Mouse (Mus musculus): ENCODE measurements around the gene Col6a5.

Col6a5 gene

GRCm38 (mm10) chr9:105960533-105960932 lies at the start of gene Col6a5:
Col6a5 (minus strand) TSS chr9:105960643.
- DNase-seq = peak; percentile 1

DNA sequence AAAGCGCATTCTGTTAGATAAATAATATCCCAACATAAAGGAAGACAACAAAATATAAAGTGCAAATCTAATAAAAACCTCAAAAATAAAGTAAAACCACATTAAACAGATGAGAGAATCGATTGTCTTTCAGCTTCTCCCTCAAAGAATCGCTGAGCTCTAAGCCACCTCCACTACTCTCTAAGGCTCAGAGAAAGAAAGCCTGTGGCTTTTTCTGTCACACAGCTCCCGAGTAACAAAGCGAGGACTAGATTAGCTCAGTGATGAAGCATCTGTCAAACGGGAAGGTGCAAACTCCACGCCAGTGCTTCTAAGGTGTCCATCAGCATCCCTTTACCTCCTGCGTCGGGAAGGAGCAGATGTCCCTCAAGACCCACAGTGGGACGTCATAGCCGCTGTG lies 37.5 kb upstream of the Col6a5 start:
- DNase-seq = no peak

- DNase-seq = no peak
These were observed 32.0 kb upstream of the Col6a5 start for GRCm38 (mm10) chr9:105992425-105992824.

GRCm38 (mm10) chr9:105990099-105990498 lies 29.7 kb upstream of the Col6a5 start:
- DNase-seq = no peak

DNA sequence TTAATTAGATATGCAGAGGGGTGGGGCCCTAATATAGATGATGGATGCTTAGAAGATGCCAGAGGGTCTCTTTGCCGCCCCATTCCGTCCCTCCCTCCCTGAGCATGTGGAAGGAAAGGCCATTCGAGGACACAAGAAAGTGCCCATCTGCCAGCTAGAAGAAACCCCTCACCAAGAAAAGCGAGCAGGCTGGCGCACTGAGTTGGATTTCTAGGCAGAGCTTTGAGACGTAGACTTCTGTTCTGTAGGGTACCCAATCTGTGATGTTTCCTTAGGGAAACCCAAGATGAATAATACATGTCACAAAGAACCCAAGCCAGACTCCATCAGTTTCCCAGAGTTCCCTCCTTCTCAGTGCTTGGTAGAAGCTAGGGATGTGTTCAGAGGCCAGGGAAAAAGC lies 29.0 kb upstream of the Col6a5 start:
- DNase-seq = no peak

DNA sequence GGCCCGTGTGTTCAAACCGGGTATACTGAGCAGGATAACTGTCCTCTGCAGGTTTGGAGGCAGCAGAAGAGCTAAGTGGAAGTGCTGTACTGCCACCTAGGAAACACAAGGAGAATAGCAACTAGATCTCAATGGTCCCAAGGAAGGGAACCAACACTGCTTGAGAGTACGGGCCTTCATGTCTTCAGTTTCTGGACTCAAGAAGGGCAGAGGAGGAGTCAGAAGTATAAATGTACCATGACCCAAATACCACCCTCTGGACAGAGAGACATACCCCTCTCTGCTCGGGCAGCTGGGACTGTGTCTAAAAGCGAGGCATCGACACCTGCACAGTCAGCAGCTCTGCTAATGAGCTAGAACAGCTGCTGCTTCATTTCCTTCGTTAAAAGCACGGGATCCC lies 27.7 kb upstream of the Col6a5 start:
- DNase-seq = no peak

DNA sequence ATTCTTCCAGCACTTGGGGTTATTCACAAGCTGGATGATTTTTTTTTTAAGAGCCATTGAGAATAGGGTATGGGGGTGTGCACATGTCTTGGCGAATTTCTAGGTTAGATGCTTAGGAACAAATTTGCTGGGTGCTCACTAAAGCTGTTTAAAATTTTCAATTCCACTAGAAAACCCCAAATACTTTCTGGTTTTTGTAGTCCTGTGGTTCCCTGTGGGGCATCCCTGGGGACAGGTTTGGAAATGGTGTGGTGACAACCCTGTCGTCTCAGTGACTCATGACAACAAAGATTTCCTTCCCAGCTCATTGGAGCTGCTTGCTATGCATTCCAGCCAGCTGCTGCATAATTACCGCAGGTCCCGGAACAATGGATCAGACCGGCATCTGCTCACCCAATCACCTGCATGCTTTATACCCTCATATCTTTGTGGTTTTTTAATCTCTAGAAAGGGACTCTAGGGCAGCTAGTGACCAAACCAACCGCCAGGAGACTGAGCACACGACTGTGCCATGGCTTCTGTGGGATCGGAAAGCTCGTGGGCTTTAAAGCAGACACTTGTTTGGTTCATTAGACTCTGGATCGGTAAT lies 24.6 kb upstream of the Col6a5 start:
- no peak for DNase-seq

DNA sequence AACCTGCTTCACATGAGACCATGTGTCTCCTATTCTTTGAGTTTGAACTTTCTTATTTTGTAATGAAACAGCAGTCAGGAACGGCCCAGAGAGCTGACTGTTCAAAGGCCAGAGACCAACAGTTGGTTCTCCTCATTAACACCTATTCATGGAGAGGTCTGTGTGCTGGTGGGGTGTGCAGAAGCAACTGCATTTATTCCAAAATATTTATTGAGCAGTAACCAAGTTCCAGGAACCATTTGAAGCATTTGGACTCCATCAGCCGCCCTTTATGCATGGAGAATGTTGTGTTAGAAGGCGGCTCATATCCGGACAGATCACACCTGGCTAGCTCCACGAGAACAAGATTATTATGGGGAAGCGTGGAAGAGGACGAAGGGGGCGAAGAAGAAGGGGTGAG lies 18.0 kb upstream of the Col6a5 start:
- no peak for DNase-seq

GRCm38 (mm10) chr9:105976871-105977270 lies 16.4 kb upstream of the Col6a5 start:
- no peak for DNase-seq

DNA sequence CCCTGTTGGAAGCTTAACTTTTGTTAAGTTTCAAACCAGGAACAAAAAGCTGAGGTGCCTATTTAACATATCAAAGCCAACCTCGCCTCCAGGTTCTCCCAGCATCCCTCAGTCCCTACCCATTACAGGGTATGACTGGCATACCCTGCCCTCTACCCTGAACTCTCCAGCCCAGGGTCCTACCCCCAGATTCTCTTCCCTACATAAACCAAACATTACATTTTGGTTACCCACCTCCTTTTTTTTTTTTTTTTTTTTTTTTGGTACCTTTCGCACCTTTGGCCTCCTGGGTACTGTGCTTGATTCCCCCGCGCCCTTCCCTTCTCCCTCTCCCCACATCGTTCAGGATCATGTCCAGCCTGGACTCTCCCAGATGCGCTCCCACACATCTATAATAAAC lies 15.9 kb upstream of the Col6a5 start:
- DNase-seq = no peak

- DNase-seq = no peak
These were observed 13.3 kb upstream of the Col6a5 start for GRCm38 (mm10) chr9:105973736-105974135.

DNA sequence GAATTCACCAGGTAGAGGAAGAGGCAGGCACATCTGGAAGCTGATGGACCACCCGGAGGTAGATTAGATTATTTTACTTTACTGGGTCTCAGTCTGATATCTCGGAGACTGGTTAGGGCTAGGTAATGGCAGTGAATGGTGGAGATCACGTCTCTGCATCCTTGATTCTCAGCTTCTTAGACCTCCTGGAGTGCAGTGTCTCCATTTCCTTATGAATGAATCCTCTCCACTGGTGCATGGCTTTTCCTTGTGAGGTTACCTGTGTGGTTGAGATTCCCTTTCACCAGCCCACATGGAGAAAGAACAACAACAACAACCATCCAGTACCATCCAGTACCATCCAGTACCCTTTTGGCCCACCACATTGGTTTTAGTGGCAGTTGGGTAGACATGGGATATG lies 11.6 kb upstream of the Col6a5 start:
- DNase-seq = no peak

GRCm38 (mm10) chr9:105971351-105971894 lies 11.0 kb upstream of the Col6a5 start:
- no peak for DNase-seq

DNA sequence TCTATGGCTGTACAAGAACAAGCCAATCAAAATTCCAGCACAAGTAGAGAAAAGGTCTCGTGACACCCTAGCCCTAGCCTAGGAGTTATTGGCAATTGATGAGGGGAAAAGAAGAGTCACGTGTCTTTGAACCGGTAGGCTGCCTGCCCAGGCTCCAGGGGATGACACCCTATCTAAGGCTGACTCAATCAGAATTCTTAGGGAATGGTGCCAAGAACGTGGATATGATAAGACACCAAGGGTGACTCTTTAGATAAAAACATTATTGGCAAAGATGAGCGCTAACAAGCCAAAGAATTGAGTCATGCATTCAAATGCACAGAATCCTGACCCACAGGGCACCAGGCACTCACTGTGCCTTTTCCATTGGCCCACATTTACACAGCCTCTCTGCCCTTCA lies 10.5 kb upstream of the Col6a5 start:
- DNase-seq = no peak

DNA sequence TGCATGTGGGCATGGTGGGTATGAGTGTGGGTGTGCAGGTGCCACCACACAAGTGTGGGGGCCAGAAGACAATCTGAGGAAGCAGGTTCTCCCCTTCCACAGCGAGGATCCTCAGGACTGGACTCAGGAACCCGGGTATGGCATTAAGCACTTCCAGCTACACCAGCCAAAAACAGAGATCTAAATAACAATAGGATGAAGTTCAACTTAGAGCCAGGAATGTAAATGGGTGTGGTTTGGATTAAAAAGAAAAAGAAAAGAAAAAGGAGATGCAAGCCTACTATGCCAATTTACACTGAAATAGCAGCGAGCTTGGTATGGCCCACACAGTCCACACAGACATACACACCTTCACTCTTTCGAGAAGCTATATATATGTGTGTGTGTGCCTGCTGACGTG lies 7.5 kb upstream of the Col6a5 start:
- no peak for DNase-seq

GRCm38 (mm10) chr9:105959116-105959515 lies 1.3 kb downstream of the Col6a5 start:
- DNase-seq = no peak

DNA sequence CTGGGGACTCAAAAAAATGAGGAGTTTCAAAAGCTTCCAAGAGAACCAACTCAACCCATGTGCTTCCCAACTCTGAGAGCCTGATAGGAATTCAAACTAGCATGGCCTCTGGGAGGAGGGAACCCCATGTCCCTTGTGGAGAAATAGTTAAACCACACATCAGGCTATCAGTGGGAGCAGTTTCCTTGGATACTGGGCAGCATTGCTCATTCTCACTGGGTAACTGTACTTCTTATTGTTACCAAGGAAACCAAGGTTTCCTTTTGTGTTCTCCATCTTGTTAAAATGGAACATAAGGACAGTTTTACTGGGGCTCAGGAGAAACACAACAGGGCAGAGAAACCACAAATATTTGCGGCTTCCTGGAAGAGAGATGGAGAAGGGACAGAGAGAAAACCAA lies 10.7 kb downstream of the Col6a5 start:
- DNase-seq = no peak

DNA sequence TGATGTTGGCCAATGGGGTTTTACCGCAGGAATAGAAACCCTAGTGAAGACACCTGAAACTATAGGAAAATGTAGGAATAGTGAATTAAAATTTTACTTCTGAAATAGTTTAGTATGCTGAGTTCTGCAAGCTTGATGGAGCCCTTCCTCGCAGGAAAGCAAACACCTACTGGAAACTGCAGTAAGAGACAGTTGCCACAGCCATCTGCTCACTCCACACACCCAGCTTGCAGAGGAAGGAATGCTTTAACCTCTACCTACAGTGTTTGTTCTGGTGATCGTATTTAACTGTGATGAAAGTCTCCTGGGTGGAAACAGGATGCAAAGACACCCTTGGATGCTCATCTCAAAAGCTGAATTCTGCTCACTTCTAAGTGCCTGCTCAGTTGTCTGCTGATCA lies 12.9 kb downstream of the Col6a5 start:
- DNase-seq = no peak

- no peak for DNase-seq
These were observed 26.6 kb downstream of the Col6a5 start for GRCm38 (mm10) chr9:105933816-105934215.

DNA sequence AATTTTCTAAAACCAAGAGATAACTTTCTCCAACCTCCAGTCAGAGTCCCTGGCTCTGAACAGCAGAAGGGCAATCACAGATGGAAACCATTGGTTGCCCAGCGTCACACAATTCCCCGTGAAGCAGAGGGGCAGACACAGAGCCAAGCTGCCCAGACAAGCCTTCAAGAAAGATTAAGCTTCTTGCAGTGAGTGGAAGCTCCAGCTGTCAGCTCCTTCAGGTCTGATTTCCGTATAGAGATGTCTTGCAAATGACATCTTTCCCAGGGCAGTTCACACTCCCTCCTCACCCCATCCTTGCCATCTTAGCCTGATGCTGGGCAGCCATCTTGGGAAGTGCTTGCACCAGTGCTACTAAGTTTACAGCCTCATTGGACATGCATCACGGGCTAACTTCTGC lies 31.2 kb downstream of the Col6a5 start:
- DNase-seq = no peak

- no peak for DNase-seq
These were observed 31.9 kb downstream of the Col6a5 start for GRCm38 (mm10) chr9:105928406-105929071.

- DNase-seq = no peak
These were observed 36.8 kb downstream of the Col6a5 start for GRCm38 (mm10) chr9:105923659-105924058.

- no peak for DNase-seq
These were observed 45.3 kb downstream of the Col6a5 start for GRCm38 (mm10) chr9:105915186-105915585.

DNA sequence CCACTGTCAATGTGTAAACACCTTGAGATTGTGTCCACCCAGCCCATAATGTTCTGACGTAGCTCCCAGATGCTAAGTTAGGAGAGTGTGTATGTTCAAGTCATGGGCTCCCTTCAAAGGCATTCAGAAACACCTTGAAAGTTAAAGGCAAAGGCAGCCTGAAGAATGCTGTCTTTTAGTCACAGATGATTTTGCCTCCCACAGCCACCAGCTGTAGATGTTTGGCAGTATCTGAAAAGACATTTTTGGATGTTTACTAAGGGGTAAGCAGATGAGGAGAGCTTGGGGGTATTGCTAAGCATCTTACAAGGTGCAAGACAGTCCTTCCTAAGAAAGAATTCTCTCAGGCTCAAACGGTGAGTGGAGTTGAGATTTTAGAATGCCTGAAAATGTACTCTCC lies 50.3 kb downstream of the Col6a5 start:
- DNase-seq = no peak

DNA sequence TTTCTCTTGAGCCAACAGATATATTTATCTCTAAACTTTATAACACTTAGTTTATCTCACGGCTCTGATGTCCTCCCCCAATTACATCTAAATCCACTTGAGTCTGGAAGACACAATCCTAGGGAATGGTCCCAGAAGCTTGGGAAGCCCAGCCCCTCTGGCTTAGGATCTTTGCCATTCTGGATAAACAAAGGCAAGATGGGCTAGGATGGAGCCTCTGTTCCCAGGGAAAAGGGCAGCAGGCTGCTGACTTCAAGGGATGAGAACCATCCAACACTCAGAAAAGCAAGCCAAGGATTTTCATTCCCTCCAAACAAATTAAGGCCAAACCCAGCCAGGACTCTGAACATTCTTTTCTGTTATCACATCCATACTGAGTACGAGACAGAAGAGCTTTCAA lies 51.1 kb downstream of the Col6a5 start:
- DNase-seq = no peak

All from cerebellum, adult 9-11 months (tissue).